Mouse (Mus musculus) effector memory CD4-positive, alpha-beta T cell, adult 7 months (primary cell): Measurements from ENCODE around the gene Slitrk4. TPM values are rescaled to one million over a fixed set of nuclear protein-coding genes. Genes with fewer than 3 reads are reported as not detected.

Source experiments
- polyA plus RNA-seq: library from polyadenylated mRNA; unstranded; fragments of 100-300 nt; shearing (Covaris generic); gene quantifications from one replicate; pipeline ENCODE4 v1.2.1, GENCODE M21; 2017

The Slitrk4 gene
- polyA plus RNA-seq = 0.13 TPM

GRCm38 (mm10) chrX:64276290-64277125 lies at the start of gene Slitrk4:
TSS of gene Slitrk4 (minus strand) at chrX:64276996.

Other genes with a start within 250 kb of the Slitrk4 start
- not detected for gene Gm6760, start 124.8 kb downstream of the Slitrk4 start, polyA plus RNA-seq
- gene 3830417A13Rik, start 103.4 kb downstream of the Slitrk4 start, polyA plus RNA-seq = not detected